Mouse (Mus musculus): ENCODE results near the gene Esr2.
A peak's percentile ranks its signal among the peaks of the same experiment; 100 is the strongest.

Esr2 gene

GRCm38 (mm10) chr12:76081557-76082211 is 95.4 kb downstream of the Esr2 start:
- DNase-seq = no peak

- peak; percentile 75 for DNase-seq
Observed at GRCm38 (mm10) chr12:76080876-76081556, 96.0 kb downstream of the Esr2 start.

DNA sequence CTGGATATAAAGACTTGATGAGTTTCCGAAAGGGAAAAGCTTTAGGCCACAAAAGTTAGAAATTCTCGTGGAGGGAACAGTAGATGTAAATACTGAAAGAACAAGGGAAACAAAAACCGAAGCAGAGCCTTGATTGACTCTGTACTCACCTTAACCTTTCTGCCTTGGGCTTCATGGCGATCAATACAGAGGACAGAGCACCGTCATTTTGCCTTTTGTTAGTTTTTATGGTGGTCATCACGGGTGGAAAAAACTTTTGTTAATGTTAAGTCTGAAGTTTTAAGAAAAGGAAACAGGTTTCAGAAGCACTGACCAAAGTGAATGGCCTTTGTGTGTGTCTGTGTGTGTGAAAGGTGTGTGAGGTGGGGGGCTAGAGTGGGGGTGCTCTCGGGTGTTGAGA is 103.1 kb downstream of the Esr2 start:
- DNase-seq = no peak

DNA sequence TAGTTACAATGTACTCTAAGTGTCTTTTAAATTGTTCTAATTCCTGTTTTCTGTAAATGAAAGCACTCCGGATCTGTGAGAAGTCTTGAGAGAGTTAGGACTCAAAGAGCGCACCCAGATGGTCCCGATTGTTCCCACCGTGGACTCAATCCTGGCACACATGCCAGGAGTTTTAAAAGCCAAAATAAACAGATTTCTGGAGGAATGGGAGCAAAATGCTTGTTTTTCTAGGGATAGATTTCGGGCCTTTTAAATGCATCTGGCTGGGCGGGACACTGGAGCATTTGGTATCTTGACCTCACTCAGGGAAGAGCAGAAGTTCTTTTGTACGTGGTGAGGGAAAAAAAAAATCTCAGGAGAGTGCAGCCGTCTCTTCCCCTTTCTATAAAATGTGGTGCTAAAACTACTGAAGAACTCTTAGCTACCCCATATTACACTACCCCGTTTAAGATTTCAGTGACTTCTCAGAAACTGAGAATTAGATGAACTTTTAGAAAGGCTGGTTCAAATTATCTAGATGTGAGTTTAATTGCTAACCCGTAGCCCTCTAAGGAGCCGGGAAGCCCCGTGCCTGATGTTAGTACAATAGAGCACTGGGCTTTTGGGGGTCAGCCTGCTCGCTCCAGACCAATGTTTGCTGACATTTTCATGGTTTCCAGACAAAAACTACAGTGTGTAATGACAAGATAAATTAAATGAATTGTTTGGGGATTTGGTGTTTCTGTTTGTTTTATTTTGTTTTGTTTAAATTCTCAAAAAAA is 103.8 kb downstream of the Esr2 start:
- no peak for DNase-seq

- DNase-seq = peak; percentile 94
Observed at GRCm38 (mm10) chr12:76071935-76072849, 104.9 kb downstream of the Esr2 start.

All from heart, adult 11 months (tissue).